Mouse (Mus musculus) left cerebral cortex, adult 11 months (tissue): ENCODE results near the gene Pprc1.

ENCODE experiments used
- DNase-seq: peaks from one replicate; pipeline ENCODE4 v3.0.0; 2022; ENCODE audit warnings: low spot score

The Pprc1 gene

GRCm38 (mm10) chr19:46033911-46034310 is 10.8 kb upstream of the Pprc1 start:
- DNase-seq, result no peak

- DNase-seq, result no peak
These were observed 8.7 kb upstream of the Pprc1 start for GRCm38 (mm10) chr19:46035971-46036370.

- no peak for DNase-seq
These were observed 8.0 kb upstream of the Pprc1 start for GRCm38 (mm10) chr19:46036477-46037242.

- no peak for DNase-seq
These were observed 7.3 kb upstream of the Pprc1 start for GRCm38 (mm10) chr19:46037243-46037924.

- DNase-seq, result no peak
These were observed 6.5 kb upstream of the Pprc1 start for GRCm38 (mm10) chr19:46037925-46038850.

GRCm38 (mm10) chr19:46038851-46039260 is 5.8 kb upstream of the Pprc1 start:
- no peak for DNase-seq

GRCm38 (mm10) chr19:46039478-46039877 is 5.2 kb upstream of the Pprc1 start:
- no peak for DNase-seq

GRCm38 (mm10) chr19:46040149-46040902 is 4.4 kb upstream of the Pprc1 start:
- no peak for DNase-seq

GRCm38 (mm10) chr19:46041299-46041932 is 3.3 kb upstream of the Pprc1 start:
- no peak for DNase-seq

- peak; percentile 78 for DNase-seq
These were observed 2.7 kb upstream of the Pprc1 start for GRCm38 (mm10) chr19:46041933-46042475.

GRCm38 (mm10) chr19:46042476-46043011 is 2.1 kb upstream of the Pprc1 start:
- DNase-seq, result peak; percentile 72

- DNase-seq, result no peak
These were observed 1.3 kb upstream of the Pprc1 start for GRCm38 (mm10) chr19:46043380-46043779.

- peak; percentile 80 for DNase-seq
These were observed 458 bp downstream of the Pprc1 start, which contains the start of gene Ldb1 for GRCm38 (mm10) chr19:46044993-46045695. Ldb1 (minus strand) TSS chr19:46045214.

- DNase-seq, result no peak
These were observed 1.1 kb downstream of the Pprc1 start for GRCm38 (mm10) chr19:46045696-46046311.

GRCm38 (mm10) chr19:46046621-46047025 is 1.9 kb downstream of the Pprc1 start:
- no peak for DNase-seq

- no peak for DNase-seq
These were observed 2.7 kb downstream of the Pprc1 start for GRCm38 (mm10) chr19:46047426-46047825.

GRCm38 (mm10) chr19:46049129-46049528 is 4.4 kb downstream of the Pprc1 start:
- no peak for DNase-seq

- DNase-seq, result no peak
These were observed 5.8 kb downstream of the Pprc1 start for GRCm38 (mm10) chr19:46050462-46050861.

- DNase-seq, result no peak
These were observed 11.2 kb downstream of the Pprc1 start for GRCm38 (mm10) chr19:46055752-46056387.
